Mouse (Mus musculus) brain, adult 2 months (tissue): ENCODE results near the gene Shroom1.

Experiments
- DNase-seq: peaks from one replicate; pipeline ENCODE4 v3.0.0; 2011; ENCODE audit warnings: low read depth, low spot score

Shroom1 gene

DNA sequence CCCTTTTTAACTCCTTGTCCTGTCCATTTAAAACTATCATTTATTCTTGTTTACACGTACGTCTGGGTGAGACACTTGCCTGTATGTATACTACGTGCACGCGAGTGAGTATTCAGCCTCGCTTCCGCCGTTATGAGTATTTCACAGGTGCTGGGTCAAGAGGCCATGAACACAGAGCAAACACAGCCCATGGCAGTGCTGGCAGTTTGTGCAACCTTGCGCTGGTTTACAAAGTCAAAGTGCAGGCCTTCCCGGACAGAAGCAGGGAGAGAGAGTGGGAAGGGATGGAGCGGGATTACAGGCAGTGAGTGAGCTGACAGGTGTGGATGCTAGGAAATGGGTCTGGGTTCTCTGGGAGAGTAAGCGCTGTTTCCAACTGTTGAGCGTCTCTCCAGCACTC lies 10.8 kb upstream of the Shroom1 start:
- DNase-seq = no peak

DNA sequence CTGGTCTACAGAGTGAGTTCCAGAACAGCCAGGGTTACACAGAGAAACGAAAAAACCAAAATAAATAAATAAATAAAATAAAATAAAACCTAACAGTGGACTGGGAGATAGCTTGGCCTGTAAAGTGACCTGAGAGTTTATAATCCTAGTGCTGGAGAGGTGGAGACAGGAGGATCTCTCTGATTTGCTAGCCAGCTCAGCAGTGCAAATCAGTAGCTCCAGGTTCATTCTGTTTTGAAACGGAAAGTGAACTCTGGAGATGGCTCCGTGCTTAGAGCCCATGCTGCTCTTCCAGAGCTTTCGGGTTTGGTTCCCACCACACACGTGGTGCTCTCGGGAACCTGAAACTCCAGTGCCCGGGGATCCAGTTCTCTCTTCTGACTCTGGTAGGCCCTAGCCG lies 9.0 kb upstream of the Shroom1 start:
- DNase-seq = no peak

DNA sequence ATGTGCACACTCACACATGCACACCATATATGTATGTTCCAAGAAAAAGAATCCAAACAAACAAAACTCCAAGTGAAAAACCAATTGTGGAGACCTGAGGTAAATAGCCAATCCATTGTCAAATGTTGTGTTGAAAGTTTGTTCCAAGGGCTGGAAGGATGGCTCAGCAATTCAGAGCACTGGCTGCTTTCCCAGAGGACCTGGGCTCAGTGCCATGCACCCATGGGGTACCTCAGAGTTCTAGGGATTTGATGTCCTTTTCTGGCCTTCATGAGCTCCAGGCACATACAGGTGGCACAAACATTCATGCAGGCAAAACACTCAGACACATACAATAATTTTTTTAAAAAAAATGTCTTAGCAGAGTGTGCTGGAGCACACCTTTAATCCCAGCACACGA lies 8.5 kb upstream of the Shroom1 start:
- DNase-seq = peak; percentile 90

DNA sequence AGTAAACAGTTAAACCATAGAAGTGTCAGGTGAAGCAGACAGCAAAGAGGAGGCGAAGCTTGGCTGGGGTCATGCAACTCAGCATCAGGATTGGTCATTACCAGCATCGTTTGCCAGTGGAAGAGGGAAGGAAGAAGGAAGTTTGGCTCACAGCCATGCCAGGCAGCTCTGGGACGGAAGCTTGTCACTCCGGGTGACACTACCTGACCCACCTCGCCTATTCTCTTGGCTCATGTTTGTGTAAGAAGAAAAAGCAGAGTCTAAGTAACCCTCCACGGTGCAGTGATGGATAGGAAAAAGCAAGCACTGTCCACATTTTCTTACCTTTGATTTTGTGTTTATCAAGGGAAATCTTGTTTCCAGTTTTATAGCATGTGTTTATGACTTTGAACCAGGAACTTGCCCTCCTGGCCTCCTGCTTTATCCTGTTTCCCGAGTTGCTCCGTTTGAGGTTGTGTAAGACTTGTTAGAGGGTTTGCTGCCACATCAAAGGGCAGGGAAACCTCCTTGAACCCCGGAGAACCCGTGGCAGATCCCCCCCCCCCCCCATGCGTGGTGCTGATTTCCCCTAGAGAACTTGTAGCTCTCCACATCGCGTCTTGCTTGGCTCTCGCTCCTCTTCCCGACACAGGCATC lies 6.8 kb upstream of the Shroom1 start:
- DNase-seq = no peak

DNA sequence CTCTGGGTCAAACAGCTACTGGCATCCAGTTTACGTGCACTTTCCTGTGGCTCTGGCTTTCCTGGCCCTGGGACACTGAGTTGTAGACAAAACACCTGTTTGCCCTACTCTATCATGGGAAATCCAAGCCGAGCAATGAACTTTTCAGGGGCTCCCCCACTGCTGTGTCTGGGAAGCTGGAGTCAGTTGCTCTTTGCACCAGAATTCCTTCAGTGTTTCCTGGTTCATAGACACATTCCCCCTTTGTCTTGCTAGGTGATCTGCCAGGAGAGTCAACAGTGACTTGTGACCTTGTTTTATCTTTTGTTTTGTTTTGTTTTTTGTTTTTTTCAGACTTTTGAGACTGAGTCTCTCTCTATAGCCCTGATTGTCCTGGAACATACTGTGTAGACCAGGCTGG lies 5.6 kb upstream of the Shroom1 start:
- DNase-seq = no peak

DNA sequence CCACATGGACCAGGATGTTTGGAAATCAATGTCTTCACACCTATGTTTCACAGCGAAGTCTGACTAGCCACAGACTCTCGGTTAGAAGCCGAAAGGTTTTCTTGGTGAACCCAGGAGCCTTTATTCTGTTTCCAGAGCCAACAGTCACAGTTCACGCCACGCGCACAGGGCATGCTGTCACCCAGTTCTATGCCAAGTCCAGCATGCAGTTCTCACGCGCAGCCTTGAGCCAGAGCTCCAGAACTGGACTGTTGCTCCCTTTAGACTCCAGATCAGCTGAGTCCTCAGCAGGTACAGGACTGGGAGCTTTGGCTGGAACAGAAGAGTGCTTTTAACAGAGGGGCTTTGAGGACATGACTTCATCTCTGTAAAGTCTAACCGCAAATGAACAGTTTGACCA lies 4.6 kb upstream of the Shroom1 start:
- DNase-seq = peak; percentile 76

DNA sequence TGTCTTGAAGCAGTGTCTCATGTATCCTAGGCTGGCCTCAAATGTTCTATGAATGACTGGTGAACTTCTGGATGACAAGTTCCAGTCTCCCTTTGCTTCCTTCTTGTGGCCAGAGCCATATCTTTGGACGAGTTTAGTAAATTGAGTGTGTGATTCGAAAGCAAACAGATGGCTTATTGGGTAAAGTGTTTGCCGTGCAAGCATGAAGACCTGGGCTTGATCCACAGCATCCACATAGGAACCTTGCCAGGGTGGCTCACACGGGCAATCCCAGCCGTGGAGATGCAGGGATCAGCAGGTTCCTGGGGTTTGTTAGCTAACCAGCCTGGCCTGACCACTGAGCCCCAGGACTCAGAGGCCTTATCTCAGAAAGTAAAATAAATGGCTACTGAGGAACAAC lies 4.0 kb upstream of the Shroom1 start:
- DNase-seq = no peak

DNA sequence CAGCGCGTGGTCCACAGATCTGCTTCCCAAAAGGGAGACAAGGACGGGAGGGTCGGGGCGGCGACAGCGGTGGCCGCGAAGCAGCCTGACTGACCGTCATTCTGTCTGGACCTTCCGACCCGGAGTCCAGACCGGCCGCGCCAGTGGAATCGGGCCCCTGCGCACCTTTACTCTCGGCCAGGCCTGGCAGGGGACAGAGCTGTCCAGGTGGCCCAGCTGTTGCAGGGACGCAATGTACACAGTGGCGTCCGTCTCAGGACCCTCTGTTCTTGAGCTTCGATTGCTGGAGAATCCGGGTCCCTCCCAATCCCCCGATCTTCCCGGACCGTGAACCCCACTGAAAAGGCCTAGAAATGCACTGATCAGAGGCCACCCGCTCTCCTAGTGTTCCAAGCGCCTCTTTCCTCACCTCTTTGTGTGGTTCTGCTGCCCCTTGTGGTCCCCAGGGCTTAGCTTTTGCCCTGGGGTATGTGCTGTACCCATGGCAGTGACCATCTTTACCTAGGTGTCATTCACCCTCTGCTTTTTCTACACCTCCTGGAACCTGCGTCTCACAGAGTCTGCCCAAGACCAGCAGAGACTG lies 458 bp downstream of the Shroom1 start:
- DNase-seq = no peak

DNA sequence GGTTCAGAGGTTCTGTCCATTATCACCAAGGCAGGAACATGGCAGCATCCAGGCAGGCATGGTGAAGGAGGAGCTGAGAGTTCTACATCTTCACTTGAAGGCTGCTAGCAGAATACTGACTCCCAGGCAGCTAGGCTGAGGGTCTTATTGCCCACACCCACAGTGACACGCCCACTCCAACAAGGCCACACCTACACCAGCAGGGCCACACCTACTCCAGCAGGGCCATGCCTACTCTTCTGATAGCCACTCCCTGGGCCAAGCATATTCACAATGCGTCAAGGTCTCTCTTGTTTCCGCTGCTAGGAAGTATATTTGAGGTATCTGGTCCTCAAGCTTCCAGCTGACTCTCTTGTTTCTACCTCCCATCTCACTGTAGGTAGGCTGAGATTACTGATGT lies 2.0 kb downstream of the Shroom1 start:
- no peak for DNase-seq

DNA sequence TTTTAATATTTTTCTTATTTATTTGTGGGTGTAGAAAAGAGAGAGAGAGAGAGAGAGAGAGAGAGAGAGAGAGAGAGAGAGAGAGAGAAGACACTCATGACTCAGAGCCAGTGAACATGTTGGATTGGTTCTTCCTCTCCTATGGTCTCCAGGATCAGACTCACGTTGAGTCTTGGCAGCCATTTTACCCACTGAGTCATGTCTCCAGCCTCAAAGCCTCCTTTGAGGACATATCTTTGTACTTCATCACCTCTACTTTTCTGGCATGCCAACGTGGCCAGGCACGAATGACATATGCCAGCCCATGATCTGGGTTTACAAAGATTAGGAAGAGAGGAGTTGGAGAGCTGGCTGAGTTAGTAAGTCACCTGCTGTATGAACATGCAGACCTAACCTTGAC lies 3.2 kb downstream of the Shroom1 start:
- DNase-seq = no peak

DNA sequence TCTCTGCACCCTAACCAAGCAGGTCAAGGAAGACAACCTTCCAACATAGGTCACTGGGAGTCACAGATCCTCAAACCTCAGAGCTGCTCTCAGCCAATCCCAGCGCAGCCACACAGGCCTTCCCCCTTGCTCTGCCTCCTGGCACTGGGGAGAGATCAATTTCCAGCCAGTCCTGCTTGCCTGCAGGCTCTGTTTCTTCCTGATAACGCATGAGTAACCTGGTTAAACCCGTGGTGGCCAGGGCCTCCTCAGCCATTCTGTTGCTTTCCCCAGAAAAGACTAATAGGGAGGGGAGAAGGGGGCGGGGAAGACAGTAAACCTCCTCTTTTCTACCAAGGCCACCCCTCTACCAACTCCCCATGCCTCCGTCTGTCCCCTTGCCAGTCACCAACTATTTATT lies 4.7 kb downstream of the Shroom1 start:
- no peak for DNase-seq

DNA sequence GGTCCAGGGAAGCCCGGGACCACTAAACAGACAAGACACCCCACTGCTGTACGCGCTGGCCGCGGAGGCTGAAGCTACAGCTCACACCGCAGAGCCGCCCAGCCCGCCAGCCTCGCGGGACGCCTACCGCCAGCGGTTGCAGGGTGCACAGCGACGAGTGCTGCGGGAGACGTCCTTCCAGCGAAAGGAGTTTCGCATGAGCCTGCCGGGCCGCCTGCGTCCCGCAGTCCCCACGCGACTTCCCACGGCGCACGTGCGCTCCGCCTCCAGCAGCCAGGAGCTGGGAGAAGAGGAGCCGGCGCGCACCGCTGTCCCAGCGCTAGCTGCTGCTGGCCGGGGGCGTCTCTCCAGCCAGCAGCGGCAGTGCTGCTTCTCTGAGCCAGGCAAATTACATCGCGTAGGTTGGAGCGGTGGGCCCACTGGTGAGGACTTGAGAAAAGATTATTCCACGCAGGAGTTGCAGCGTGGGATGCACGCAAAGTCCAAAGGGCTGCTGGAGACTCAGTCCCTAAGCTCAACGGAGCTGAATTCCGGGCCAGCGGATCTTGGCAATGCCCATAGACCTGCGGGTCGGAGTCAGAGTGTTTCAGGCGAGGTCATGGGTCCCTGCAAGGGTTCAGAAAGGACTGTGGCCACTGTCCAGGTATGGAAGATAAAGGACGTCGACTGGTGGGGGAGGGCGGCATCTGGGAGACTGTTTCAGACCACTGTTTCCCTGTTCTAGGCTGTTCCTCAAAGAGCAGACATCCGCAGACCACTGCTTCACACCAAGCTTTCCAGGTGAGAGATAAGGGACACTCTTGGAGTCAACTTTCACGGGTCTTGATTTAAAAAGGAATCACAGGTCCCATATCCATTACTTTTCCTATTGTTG lies 6.8 kb downstream of the Shroom1 start:
- DNase-seq = peak; percentile 75

DNA sequence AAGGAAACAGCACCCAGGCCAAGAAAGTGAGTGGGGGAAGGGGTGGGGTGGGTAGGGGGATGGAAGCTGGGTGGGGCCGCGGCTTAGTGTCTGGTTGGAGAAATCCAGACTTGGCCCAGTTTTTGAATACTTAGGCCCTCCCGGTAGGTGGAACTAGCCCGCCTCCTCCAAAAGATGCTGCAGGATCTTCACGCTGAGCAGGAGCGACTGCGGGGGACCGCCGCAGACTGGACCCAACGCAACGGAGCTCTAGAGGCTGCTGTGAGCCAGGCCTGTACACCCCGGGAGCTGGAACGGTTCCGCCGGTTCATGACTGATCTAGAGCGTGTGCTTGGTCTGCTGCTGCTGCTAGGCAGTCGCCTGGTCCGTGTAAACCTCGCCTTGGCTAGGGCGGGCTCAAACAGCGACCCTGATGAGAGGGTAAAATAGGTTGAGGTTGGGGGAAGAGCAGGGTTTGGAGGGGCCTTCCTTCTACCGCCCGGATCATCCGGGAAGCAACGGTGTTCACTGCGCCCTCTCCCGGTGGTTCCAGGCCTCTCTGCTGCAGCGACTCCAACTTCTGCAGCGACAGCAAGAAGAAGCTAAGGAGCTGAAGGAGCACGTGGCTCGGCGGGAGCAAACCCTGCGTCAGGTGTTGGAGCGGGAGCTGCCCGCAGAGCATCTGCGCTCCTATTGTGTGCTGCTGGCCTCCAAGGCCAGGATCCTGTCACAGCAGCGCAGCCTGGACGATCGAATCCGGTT lies 9.4 kb downstream of the Shroom1 start:
- DNase-seq = peak; percentile 96

DNA sequence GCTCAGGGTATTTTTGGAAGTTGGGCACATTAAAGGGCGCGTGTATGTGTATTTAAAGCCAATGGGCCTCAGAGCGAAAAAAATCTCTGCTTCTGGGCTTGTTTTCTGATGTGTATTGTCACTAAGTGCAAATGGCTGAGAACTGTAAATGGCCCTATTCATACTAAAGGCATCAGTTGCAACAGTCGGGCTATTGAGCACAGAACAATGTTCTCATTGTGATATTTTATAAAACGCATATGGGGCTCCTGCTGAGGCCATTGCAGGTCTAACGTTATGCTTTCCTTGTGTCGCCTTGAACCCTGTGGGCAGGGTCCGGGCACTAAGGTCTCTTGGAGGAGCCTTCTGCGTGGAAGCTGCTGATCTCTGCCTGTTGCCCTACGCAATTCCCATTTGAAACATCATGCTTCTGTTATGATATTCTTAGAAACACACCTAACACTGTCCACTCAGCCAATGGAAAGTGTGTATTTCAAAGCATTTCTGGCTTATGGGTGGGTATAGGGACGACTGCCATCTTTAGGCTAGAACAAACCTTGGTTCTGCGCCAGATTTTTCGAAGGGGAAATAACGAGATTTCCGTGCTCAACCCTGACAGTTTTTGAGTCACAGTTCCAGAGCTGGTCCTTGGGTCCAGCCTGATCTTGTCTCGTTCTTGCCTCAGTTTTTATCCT lies 12.4 kb downstream of the Shroom1 start:
- peak; percentile 79 for DNase-seq

DNA sequence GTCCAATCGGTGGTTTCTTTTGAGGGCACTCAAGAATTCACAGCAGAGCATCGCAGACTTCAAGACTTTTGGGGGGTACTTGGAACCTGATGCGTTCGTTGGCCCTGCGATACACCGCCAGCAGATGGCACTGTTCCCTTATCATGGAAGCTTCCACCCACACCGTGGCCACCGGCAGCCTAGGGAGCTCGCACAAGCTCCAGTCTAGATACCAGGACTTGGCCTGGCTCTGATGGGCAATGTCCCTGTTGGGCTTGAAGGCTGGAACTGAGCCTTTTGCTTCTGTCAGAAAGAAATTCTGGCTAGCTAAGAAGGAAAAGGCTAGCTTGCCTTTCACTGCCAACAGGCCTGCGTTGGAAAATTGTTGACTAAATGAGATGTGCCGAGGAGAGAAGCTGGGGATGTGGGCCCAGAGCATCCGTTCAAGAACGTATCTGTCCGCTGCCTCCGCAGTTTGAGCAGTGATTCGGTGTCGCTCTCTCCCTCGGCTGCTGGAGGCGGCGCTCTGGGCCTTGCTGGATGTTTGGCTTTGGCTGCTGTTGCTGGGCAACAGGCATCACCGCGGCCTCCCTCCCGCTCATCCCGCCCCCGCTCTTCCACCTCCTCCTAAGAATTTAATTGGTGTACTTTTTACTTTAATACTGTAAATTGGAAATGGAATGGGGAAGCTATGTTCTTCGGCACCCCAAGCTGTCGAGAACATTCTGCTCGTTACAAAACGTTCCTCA lies 13.1 kb downstream of the Shroom1 start, which contains the start of gene Gm9837:
Gene Gm9837 (minus strand): TSS at position 512 of the 728 bp plus-strand sequence.
- peak; percentile 98 for DNase-seq

DNA sequence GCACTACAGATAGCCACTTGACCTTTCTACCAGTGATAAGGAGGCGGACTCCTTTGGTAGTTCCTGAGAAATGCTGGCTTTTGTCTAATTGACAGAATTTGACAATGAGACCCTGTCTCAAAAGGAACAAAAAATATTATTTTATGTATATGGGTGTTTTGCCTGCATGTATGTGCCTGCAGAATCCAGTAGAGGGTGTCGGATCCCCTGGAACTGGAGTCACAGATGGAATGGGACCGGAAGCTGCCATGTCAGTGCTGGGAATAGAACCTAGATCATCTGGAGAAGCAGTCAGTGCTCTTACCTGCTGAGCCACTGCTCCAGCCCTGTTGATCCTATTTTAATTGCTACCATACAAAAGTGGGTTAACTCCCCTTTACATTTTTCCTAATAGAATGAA lies 15.7 kb downstream of the Shroom1 start:
- peak; percentile 55 for DNase-seq

DNA sequence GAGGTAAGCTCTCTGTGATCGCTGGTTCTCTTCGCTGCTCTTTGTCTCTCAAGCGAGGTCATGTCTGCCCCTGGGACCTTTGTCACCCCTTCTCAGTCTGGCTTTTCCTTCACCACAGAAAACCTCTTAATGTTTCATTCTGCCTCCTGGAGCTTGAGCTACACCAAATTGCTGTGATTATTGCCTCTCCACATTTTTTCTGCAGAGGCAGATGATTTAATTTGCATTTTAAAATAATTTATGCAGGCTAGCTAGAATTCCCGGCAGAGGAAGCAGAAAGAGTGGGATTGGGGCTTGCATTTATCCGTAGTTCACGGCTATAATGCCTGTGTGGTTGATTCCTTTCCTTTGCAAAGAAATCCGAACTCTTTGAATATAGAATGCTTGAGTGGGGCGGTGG lies 18.6 kb downstream of the Shroom1 start:
- peak; percentile 54 for DNase-seq

DNA sequence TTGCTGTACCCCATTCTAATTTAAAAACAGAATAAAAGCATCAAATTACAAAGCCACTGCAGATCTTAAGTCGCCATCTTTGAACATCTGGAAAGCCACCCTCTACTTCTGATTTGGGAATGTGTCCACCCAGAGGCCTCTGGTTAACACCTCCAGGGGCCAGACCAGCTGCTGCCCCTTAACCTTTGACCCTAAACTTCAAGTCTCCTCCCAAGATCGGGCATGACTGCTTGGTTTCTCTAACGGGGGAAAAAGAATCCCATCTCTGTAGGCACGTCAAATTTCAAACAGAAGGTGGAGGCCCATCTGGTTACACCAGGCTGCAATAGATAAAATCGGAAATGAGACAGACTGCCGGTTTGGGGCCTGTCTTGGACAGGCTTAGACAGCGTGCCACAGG lies 20.8 kb downstream of the Shroom1 start:
- DNase-seq = no peak

DNA sequence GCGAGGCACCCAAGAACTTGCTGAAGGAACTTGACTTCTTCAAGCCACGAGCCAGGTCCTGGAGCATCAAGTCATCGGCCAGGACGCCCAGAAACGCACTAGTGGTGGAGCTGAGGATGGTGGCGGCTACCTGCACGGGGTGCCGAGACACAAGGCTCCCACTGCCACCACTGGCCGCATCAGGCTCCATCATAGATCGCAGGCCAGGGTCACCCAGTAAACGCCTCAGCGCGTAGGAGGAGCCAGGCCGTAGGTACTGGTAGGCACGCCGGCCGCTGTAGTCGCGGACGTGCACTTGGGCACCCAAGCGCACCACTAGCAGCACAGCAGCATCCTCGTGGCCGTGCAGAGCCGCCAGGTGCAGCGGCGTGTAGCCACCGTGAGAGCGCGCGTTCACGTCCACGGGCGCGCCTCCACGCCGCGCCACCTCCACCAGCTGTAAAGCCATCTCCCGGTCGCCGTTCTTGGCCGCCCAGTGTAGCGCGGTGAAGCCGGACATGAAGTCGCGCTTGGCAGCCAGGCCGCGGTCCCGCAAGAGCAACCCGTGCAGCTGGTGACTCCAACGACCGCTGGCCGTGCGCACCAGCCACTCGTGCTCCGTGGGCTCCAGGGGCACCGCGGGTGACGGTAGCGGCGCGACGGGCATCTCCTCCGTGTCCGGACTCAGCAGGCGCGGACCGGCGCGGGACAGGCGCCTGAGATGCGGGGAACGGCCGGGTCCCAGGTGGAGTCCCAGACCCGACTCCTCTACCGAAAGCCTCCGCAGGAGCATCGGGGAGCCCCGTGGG lies 21.6 kb downstream of the Shroom1 start:
- DNase-seq = peak; percentile 72

DNA sequence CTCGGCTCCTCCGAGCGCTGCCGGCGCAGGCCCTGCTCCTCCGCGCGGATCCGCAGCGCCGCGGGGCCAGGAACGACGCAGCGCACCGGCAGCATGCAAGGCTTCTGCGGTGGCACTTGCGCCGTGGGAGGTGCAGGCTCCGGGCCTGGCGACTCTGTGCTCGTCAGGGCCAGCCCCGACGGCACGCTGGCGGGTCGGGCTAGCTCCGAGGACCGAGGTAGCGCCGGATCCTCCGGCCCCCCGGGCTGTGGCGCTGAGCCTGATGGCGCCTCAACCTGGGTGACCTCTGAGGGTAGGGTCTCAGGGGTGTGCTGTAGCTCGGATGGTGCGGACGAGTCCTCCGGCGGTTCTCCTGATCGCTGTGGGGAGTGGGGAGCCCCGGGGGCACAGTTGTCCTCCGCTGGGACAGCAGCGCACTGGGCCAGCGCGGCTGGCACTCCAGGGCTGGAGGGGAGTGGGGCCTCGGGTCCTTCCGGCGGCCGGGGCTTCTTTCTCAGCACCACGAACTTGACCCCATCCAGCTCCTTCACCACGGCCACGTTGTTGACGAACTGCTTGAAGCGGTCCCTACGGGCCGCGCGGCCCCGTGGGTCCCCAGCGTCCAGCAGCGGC lies 22.3 kb downstream of the Shroom1 start:
- peak; percentile 71 for DNase-seq
